Mouse (Mus musculus) megakaryocyte-erythroid progenitor cell, adult 5-6 weeks (primary cell): ENCODE measurements around the gene 4932438H23Rik. TPM values are rescaled to one million over a fixed set of nuclear protein-coding genes. Genes with fewer than 3 reads are reported as not detected.
"Not testable (repeated sequence)": the region's sequence is repeated elsewhere in the genome, so short reads cannot be mapped to it uniquely, and the experiment has no call there.

Source experiments
- ATAC-seq: replicated peaks from 2 replicates; pipeline ENCODE4 v1.8.0; 2016; ENCODE audit warnings: mild to moderate bottlenecking, inconsistent platforms; ENCODE audit not compliant: severe bottlenecking, poor library complexity, low FRiP score, low TSS enrichment
- total RNA-seq, 2 experiments: library from RNA; stranded (forward) in 1 of 2; stranded (reverse) in 1 of 2; fragments of 200-1000, 215-1000 nt in 1 of 2; fragments of >200 nt in 1 of 2; fragmentation: Nextera tagmentation in 1 of 2; gene quantifications; 2 replicates each; pipeline ENCODE4 v1.2.3; 2014 to 2017

The 4932438H23Rik gene
- total RNA-seq, 2 experiments from 2014 or later, result not detected

DNA sequence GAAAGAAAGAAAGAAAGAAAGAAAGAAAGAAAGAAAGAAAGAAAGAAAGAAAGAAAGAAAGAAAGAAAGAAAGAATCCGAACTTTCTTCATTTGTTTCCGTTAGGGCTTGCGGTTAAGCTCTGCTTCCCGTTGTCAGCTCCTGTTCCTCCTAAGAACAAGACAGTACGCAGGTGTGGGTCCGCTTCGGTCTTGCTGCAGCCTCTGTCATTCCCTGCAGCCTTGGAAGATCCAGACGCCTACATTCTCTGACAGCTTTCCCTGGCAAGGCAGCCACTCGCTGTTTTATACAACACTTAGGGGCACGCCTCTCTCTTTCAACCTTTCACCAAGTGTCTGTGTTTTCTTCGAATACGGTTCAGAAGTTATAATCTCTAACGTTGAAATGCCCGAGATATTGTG lies 8.5 kb upstream of the 4932438H23Rik start:
- no peak for ATAC-seq

DNA sequence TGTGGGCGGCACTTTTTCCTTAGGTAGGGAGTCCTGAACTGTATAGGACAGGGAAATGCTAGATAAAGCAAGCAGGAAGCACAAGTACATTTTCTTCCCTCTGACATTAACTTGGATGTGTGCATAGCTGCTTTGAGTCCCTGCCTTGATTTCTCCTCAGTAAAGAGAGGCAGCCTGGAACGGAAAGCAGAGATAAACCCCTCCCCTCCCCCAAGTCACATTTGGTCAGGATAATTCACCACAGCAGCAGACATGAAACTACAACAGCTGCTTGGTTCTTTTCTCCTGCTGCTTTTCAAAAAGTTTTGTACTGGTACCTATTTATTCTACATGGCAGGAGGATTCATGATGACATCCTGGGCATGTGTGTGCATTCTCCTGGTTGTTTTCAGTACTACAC lies 5.6 kb upstream of the 4932438H23Rik start:
- no peak for ATAC-seq

GRCm38 (mm10) chr16:91099444-91100065 lies 4.6 kb upstream of the 4932438H23Rik start:
- no peak for ATAC-seq

GRCm38 (mm10) chr16:91097858-91098257 lies 2.9 kb upstream of the 4932438H23Rik start:
- ATAC-seq, result no peak

- ATAC-seq, result peak; percentile 31; the same call in 1 of the 2 replicates
These were observed 2.1 kb upstream of the 4932438H23Rik start for GRCm38 (mm10) chr16:91096984-91097506.

DNA sequence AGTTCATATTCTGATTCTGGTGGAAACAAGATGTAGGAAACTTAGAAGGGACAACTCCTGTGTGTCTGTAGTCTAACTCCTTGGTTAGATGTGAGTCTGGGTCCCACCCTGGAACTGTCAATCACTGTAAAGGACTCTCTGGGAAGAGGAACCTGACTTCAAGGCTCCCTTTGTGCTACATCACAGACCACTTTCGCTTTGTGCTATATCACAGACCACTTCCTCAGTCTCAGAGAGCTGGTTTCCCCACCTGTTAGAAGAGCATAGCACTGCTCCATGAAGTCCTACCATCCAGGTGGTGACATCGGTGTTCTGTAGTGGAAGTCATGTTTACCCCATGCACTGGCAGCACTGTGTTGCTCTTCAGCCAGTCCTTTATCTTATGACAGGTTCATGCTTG lies 1.1 kb upstream of the 4932438H23Rik start:
- no peak for ATAC-seq

- peak; percentile 99 for ATAC-seq
These were observed 8.1 kb downstream of the 4932438H23Rik start for GRCm38 (mm10) chr16:91086642-91087306.

GRCm38 (mm10) chr16:91085239-91085825 lies 9.6 kb downstream of the 4932438H23Rik start:
- ATAC-seq, result no peak

DNA sequence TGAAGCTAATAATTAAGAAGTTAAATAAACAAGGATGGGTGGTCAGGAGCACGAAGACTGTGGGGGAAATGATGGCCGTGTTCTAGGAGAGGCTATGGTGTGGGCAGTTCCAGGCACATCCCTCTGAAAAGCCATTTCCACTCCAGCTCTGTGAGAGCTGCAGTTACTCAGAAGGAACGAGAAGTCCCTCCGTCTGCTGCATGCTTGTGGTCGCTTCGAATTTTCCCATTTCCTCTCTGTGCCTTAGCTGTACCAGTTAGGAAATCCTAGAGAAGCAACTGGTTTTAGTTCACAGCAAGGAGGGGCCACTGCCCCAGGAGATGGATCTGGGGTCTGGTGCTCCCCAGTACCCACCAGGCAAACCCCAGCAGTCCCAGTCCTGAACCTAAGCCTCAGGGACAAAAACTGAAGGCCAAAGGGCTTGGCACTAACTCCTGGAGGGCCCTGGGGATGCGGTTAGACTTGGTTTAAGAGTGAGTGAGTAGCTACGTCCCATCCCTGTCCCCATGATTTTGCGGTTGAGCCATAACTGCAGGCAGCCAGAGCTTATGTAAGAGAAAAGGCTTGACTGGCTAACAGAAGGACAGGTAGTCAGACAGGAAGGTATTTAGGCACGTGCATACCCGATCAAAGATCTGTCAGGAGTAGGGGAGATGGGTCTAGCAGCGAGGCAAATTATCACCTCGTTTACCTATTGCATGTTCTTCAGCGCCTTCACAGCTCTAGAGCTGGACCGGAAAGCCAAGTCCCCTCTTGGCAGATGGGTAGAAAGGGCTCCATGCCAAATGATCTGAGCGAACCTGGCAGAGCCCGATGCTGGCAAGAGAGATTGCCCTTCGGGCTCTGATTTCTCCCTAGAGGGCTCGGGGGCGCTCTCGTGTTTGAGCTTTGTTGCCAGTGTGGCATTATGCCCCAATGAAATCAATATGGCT lies 10.3 kb downstream of the 4932438H23Rik start:
- ATAC-seq, result no peak

DNA sequence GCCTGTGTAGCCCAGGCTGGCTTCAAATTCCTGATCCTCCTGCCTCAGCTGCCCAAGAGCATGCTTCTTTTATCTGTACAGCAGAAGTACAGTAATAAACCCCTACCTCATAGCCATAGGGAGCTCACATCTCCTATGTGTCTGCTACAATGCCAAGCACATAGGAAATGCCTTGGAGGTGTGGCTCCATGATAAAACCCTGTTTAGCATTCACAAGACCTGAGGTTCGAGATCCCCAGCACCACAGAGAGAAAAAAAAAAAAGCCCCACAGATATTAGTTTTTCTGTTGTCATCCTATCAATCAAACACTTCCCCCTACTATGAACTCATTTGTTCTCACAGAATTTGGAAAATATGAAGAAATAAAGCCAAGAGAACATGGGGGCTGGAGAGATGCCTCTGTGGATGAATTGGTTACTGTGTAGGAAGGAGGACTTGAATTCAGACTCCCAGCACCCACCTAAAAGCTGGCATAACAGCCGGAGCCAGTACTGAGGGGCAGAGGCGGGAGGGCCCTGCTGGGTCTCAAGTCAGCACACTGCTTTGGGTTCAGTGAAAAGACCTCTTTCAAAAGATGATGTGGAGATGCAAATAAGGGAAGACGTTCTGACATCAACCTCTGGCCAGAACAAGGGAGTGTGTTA lies 11.8 kb downstream of the 4932438H23Rik start:
- ATAC-seq, result no peak

GRCm38 (mm10) chr16:91081508-91081907 lies 13.4 kb downstream of the 4932438H23Rik start:
- peak; percentile 86 for ATAC-seq

DNA sequence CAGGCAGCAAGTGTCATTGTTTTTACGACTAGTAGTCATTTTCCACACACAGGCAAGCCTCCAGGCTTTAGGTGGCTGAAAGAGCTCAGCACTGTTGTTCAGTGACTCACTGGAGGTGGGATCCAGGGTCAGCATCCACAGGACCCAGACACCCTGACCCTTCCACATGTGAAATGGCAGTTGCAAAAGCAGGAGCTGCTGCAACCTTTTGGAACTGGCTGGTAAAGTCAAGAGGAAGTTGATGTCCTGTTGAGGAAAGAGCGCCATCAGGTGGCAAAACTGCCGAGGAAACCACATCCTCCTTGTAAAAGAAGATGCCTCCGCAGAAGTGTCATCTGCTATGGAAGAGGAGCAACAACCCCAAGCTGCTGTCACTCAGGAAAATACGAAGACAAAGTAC lies 18.7 kb downstream of the 4932438H23Rik start:
- ATAC-seq, result no peak

GRCm38 (mm10) chr16:91075423-91075822 lies 19.5 kb downstream of the 4932438H23Rik start:
- ATAC-seq, result not testable (repeated sequence)

DNA sequence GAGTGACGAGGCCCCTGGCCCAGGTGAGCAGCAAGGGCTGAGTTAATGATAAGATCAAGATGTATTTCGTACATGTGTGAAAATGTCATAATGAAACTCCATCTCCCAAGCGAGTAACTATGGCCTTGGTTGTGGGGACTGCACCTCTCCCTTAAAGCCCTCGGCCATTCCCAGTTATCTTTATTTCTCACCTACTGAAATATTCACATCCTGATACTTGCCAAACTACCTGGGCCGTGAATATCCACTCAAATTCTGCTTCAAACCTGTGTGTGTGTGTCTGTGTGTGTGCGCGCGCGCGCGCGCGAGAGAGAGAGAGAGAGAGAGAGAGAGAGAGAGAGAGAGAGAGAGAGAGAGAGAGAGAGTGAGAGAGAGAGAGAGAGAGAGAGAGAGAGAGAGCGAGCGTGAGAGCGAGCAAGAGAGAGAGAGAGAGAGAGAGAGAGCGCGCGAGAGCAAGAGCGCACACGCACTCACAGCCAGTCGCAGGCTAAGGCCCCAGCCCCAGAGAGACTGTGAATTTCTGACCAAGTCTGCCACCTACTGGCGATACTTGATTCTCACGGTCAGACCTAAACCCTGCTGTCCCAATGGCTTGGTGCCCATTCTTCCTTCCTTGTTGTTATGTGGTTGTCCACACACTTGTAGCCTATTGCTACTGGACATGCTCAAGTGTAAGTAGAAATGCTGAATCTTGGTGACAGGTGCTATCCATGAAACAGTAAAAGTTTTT lies 21.6 kb downstream of the 4932438H23Rik start:
- peak; percentile 94 for ATAC-seq

DNA sequence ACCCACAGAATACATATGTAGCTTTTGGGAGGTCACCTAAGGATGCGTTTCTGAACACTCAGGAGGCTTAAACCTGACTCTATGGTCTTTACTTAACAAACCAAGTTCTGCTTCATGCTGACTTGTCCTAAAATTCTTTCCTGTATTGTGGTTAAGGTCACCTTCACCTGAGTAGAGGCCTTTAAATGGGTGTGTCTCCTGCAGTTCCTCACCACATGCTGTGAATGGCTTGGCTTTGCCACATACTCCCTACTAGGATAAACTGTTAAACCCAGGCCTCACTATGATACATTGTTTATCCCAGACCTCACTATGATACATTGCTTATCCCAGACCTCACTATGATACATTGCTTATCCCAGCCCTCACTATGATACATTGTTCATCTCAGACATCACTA lies 22.7 kb downstream of the 4932438H23Rik start:
- ATAC-seq, result no peak

DNA sequence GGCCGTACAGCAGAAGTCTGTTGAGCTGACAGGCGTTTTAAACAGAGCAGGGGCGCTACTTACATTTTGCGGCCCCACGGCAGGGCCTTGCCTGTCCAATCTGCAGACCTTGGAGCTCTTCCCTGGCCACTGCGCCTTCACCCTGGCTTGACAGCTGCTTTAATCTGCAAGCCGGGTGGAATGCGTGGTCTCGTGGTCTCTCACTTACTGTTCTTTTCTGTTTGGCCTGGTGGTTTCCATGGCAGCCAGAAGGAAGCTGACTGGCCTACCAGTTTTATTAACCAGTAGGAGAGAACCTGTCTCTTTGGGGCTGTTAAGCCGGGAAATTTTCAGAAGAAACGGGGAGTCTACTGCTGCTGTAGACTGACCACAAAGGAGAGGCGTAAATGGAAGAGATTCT lies 26.0 kb downstream of the 4932438H23Rik start:
- no peak for ATAC-seq

- no peak for ATAC-seq
These were observed 27.8 kb downstream of the 4932438H23Rik start for GRCm38 (mm10) chr16:91067122-91067521.

DNA sequence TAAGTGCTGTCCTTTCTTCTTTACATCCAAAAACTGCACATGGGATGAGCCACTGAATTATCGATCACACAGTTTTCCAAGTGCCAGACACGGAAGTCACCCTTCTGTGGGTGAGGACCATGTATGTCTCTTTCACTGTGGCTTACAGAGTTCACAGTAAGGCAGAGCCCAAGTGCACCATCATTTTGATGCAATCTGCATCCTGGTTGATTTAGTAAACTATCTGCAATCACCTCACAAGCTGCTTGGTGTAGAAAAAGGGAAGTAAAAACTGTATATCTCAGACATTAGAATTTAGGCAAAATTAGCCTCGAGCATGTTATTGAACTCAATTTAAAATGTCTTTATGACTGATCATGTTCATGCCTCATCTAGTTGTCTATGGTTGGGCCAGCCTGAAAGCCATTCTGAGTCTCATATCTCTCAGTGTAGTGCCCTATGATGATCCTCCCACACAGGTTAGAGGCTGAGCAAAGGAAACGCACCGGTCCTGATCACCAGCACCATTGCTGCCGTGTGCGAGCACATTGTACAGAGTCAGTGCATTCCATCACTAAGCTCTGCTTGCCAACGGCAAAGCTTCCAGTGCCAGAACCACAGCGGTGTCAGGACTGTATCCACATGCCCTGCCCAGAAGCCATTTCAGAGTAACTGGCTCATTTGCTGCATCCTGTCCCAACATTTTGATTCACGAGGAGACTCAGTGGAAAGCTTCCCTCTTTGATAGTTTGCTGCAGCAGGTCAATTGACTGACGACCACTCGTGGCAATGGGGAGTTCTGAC lies 30.1 kb downstream of the 4932438H23Rik start:
- no peak for ATAC-seq
